Mouse (Mus musculus): ENCODE results near the gene Acvr2a. TPM values are rescaled to one million over a fixed set of nuclear protein-coding genes. Genes with fewer than 3 reads are reported as not detected.

The Acvr2a gene
- polyA plus RNA-seq, 1 experiment = 4.8 TPM

DNA sequence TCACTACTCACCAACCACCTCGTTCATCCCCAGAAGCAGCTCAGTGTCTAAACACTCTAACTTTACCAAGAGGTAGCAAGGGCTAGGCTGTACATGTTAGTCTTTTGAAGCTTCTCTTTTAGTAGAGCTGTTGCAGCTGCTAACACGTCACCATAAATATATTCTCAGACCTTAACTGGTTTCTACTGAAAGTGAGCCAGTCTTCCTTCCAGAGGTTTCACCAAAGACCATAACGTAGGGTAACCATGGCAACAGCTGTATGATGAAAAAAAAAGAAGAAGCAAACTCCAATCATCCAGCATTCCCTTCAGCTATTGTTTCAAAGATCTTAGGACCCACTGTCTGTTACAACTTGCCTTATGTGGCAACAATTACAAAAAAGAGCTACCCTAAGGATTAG, 25.0 kb upstream of the Acvr2a start:
- no peaks in the 10 kb centered on the region for H3K27me3 ChIP-seq (ENCODE audit: control insufficient read depth, insufficient read depth, low read length)
- H3K36me3 ChIP-seq (ENCODE audit: control insufficient read depth, insufficient read depth, low read length) = no peaks in the 10 kb centered on the region
- no peak overlapping the region for H3K27ac ChIP-seq (ENCODE audit: insufficient read depth, low read depth, low read length)
- H3K4me1 ChIP-seq (ENCODE audit: control insufficient read depth, insufficient read depth, insufficient read length, low read length) = no peaks in the 10 kb centered on the region
- no peak for TF ChIP-seq CTCF (IDR thresholded peaks at IDR 0.05; ENCODE audit: extremely low read depth, insufficient read length, insufficient replicate concordance, low read depth, low read length)
- TF ChIP-seq POLR2A (IDR thresholded peaks at IDR 0.05; ENCODE audit: low read depth, low read length) = no peak
- H3K4me3 ChIP-seq (ENCODE audit: low read depth, low read length) = no peak overlapping the region
- 77% methylated on average over 3 of the region's 3 CpGs for WGBS

DNA sequence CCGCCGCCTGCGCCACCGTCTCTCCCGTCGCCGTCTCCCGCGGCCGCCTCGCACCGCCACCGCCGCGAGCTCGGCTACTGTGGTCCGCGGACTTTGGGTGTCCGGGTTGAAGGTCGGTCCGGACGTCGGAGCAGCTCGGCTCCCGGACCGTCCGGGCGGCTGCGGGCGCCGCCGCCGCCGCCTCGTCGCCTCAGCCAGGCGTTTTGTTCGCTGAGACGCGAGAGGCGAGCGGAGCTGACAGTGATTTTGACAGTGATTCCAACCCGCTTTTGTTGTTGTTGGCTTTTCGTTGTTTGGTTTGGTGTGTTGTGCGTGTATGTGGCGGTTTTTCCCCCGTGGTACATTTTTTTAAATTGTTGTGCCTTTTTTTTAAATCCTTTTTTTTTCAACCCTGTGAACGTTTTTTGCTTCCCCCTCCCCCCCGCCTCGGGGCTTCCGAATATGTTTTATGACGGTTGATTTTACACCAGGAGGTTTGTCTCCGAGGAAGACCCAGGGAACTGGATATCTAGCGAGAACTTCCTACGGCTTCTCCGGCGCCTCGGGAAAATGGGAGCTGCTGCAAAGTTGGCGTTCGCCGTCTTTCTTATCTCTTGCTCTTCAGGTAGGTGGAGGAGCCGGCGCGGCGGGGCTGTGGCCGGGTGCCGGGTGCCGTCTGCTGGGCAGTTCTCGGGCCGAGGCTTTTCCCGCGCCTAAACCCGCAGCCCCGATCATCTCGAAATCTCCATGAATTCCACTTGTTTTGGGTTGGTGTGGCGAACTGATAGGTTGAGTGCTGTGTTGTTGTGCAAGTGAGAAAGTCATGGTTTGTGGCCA, 522 bp downstream of the Acvr2a start:
- TF ChIP-seq CTCF (IDR thresholded peaks at IDR 0.05; ENCODE audit: extremely low read depth, insufficient read length, insufficient replicate concordance, low read depth, low read length) (no peak; the same call in 1 of the 2 replicates), POLR2A (IDR thresholded peaks at IDR 0.05; ENCODE audit: low read depth, low read length) (no peak)
- peak overlapping the region; percentile 91 for H3K4me3 ChIP-seq (ENCODE audit: low read depth, low read length)
- peaks cover 2% of the 10 kb centered on the region; the same call in 1 of the 2 replicates for H3K4me1 ChIP-seq (ENCODE audit: control insufficient read depth, insufficient read depth, insufficient read length, low read length)
- H3K27ac ChIP-seq (ENCODE audit: insufficient read depth, low read depth, low read length) = peak overlapping the region; percentile 89
- under 1% methylated on average over 76 of the region's 76 CpGs for WGBS
- no peaks in the 10 kb centered on the region for H3K27me3 ChIP-seq (ENCODE audit: control insufficient read depth, insufficient read depth, low read length)
- H3K36me3 ChIP-seq (ENCODE audit: control insufficient read depth, insufficient read depth, low read length) = no peaks in the 10 kb centered on the region

DNA sequence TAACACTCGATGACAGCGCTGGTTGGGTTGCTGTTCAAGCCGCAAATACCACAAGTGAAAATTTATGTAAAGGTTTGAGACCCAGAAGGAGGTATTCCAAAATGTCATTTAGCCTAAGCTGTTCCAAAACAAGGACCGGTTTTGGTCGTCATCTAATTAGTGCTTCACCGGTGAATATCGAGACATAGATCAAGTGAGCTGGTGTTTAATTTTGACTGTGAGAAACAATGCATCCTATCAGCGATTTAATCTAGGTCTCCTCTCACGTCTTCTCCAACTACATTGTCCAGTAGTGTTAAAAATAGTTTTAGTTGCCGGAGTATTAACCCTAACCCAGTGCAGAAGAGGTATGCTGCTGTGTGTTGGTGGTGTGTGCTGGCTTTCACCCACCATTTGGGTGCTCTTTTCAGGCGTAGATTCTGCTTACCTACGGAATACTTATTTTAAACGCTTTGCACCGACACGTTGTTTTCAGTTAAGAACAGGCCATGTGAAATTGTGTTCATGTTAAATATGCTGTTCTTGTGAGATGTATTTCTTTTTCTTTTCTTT, 1.2 kb downstream of the Acvr2a start:
- no peaks in the 10 kb centered on the region for H3K36me3 ChIP-seq (ENCODE audit: control insufficient read depth, insufficient read depth, low read length)
- TF ChIP-seq CTCF (IDR thresholded peaks at IDR 0.05; ENCODE audit: extremely low read depth, insufficient read length, insufficient replicate concordance, low read depth, low read length) (no peak), POLR2A (IDR thresholded peaks at IDR 0.05; ENCODE audit: low read depth, low read length) (no peak)
- no peaks in the 10 kb centered on the region for H3K27me3 ChIP-seq (ENCODE audit: control insufficient read depth, insufficient read depth, low read length)
- under 1% methylated on average over 15 of the region's 15 CpGs for WGBS
- peak overlapping the region; percentile 89 for H3K27ac ChIP-seq (ENCODE audit: insufficient read depth, low read depth, low read length)
- H3K4me1 ChIP-seq (ENCODE audit: control insufficient read depth, insufficient read depth, insufficient read length, low read length) = peaks cover 2% of the 10 kb centered on the region; the same call in 1 of the 2 replicates
- H3K4me3 ChIP-seq (ENCODE audit: low read depth, low read length) = peak overlapping the region; percentile 91

DNA sequence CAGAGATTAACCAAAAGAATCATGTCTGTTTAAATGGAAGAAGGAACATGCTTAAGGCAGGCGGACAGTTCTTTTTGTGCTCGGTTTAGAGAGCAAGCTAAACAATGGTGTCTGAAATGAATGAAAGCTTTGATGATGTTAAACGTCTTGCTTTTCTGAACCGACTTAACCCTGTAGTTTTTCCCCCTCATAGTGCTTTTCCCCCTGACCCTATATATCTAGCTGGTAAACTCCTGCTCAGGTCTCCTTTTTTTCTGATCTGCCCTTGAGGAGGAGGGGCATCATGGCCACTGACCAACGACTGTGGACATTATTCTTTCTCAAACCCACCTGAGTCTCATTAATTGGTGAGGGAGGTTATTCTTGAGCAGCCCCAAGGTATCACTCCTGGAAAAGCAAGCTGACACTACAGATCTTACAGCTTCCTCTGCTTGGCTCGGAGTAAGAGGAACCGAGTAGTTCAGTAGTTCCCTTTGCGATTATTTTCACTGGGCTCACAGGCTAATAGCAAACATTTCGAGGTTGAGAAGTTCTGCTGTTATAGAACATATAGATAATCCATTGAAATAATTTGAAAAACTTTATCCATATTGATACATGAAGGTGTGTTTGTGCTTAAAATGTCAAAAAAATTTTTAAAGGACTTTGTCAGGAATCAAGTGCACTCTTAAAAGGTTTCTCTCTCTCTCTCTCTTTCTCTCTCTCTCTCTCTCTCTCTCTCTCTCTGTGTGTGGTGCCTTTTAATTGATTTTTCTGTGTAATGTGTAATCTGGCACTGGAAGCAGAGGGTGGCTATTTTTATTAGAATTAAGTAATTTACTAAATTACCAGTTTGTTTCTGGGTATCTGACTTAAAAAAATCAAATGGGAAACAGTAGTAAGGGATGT, 2.5 kb downstream of the Acvr2a start:
- Histone ChIP-seq H3K27me3 (ENCODE audit: control insufficient read depth, insufficient read depth, low read length) (no peaks in the 10 kb centered on the region), H3K4me1 (ENCODE audit: control insufficient read depth, insufficient read depth, insufficient read length, low read length) (peaks cover 2% of the 10 kb centered on the region; the same call in 1 of the 2 replicates), H3K27ac (ENCODE audit: insufficient read depth, low read depth, low read length) (no peak overlapping the region), H3K36me3 (ENCODE audit: control insufficient read depth, insufficient read depth, low read length) (no peaks in the 10 kb centered on the region), H3K4me3 (ENCODE audit: low read depth, low read length) (no peak overlapping the region; the same call in 1 of the 2 replicates)
- 10% methylated on average over 9 of the region's 9 CpGs for WGBS
- no peak for TF ChIP-seq CTCF (IDR thresholded peaks at IDR 0.05; ENCODE audit: extremely low read depth, insufficient read length, insufficient replicate concordance, low read depth, low read length)
- no peak for TF ChIP-seq POLR2A (IDR thresholded peaks at IDR 0.05; ENCODE audit: low read depth, low read length)

DNA sequence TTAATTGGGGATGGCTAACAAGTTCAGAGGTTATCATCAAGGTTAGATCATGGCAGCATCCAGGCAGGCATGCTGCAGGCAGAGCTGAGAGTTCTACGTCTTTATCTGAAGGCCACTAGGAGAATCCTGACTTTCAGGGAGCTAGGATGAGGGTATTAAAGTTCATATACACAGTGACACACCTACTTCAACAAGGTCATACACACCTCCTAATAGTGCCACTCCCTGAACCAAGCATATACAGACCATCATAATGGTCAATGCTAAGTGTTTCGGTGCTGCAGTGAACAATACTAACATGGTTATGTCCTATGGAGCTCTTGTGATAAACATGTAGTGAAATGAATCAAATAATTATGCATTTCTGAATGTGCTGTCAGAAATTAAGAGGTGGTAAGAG, 12.0 kb downstream of the Acvr2a start:
- H3K27me3 ChIP-seq (ENCODE audit: control insufficient read depth, insufficient read depth, low read length) = no peaks in the 10 kb centered on the region
- no peak overlapping the region for H3K4me3 ChIP-seq (ENCODE audit: low read depth, low read length)
- 38% methylated on average over 2 of the region's 2 CpGs for WGBS
- H3K27ac ChIP-seq (ENCODE audit: insufficient read depth, low read depth, low read length) = no peak overlapping the region
- H3K36me3 ChIP-seq (ENCODE audit: control insufficient read depth, insufficient read depth, low read length) = no peaks in the 10 kb centered on the region
- H3K4me1 ChIP-seq (ENCODE audit: control insufficient read depth, insufficient read depth, insufficient read length, low read length) = no peaks in the 10 kb centered on the region; the same call in 1 of the 2 replicates
- TF ChIP-seq CTCF (IDR thresholded peaks at IDR 0.05; ENCODE audit: extremely low read depth, insufficient read length, insufficient replicate concordance, low read depth, low read length) = no peak
- TF ChIP-seq POLR2A (IDR thresholded peaks at IDR 0.05; ENCODE audit: low read depth, low read length) = no peak

DNA sequence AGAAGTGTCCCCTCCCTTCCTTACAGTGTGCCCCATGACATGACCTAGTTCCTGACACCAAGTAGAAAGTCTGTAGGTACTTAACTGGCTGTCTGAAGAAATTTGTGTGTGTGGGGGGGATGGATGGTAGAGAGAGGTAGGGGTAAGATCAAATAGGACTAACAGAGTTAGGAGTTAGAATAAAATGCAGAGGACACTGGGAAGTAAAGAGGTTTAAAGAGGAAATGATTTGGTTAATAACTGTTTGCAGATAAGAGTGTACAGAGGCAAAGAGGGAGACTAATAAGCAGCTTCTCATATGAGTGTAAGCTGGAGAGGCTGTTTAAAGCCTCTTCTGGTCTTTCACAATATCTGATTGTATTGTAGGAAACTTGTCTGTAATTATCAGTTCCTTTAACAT, 12.5 kb downstream of the Acvr2a start:
- Histone ChIP-seq H3K27ac (ENCODE audit: insufficient read depth, low read depth, low read length) (no peak overlapping the region), H3K27me3 (ENCODE audit: control insufficient read depth, insufficient read depth, low read length) (no peaks in the 10 kb centered on the region)
- no peak for TF ChIP-seq CTCF (IDR thresholded peaks at IDR 0.05; ENCODE audit: extremely low read depth, insufficient read length, insufficient replicate concordance, low read depth, low read length)
- TF ChIP-seq POLR2A (IDR thresholded peaks at IDR 0.05; ENCODE audit: low read depth, low read length) = no peak

More for the DNA sequence above, 12.5 kb downstream of the Acvr2a start:
- Histone ChIP-seq H3K36me3 (ENCODE audit: control insufficient read depth, insufficient read depth, low read length) (no peaks in the 10 kb centered on the region), H3K4me1 (ENCODE audit: control insufficient read depth, insufficient read depth, insufficient read length, low read length) (no peaks in the 10 kb centered on the region; the same call in 1 of the 2 replicates), H3K4me3 (ENCODE audit: low read depth, low read length) (no peak overlapping the region)
